Mouse (Mus musculus): Measurements from ENCODE around the gene Wdr74.
"Not testable (repeated sequence)": the region's sequence is repeated elsewhere in the genome, so short reads cannot be mapped to it uniquely, and the experiment has no call there.

Wdr74 gene

DNA sequence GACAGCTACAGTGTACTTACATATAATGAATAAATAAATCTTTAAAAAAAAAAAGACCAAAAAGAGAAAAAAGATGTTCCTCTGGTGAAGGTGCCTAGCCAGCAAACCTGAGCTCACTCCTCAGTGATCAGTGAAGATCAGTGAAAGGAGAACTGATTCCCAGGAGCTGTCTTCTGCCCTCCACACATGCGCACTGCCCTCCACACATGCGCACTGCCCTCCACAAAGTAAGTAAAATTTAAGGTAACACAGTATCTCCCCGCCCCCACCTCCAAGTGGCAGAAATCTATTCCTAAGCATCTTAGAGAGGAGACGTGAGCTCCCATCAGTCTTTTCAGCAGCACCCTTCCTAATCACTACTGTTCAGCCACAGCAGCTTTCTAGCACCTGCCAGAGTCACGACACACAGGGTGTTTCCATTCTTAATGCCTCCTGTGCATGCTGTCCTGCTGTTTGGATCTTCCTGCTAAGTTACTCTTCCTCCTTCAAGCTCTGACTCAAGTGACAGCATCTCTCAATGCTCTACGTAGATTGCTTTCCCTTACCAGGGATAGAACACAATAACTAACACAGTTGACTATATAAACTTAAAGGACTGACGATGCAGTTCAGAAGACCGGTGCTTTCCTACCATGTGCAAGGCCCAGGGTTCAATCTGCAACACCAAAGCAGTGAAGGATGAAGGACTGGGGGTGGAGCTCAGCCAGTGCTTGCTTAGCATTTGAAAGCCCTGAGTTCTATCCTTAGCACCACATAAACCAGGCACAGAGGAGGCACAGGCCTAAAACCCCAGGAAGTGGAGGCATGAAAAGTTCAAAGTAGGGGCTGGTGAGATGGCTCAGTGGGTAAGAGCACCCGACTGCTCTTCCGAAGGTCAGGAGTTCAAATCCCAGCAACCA is 19.5 kb upstream of the Wdr74 start:
- DNase-seq (ENCODE audit: low spot score): no peak

DNA sequence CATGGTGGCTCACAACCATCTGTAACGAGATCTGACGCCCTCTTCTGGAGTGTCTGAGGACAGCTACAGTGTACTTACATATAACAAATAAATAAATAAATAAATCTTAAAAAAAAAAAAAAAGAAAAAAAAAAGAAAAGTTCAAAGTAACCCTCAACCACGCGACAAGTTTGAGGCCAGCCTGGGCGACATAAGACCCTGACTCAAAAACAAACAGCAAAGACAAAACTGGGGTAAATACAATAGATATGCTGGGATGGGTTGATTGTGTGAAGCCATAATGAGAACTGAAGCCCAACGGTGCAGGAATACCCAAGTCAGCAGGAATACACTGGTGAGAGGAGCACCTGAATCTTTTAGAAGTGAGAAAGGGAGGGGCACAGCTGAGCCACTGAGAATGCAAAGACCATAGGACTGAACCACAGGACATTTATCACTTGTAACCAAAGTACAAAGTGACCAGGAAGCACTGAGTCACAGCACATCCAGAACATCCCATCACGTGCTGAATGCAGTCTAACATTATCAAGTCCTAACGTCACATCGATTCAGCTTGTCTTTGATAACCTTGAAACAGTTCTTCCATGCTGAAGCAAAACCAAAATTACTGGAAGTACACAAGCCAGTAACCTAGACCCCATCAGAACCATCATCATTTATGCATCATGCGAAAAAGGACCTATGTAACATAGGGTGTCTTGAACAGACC is 18.7 kb upstream of the Wdr74 start:
- DNase-seq (ENCODE audit: low spot score): no peak

DNA sequence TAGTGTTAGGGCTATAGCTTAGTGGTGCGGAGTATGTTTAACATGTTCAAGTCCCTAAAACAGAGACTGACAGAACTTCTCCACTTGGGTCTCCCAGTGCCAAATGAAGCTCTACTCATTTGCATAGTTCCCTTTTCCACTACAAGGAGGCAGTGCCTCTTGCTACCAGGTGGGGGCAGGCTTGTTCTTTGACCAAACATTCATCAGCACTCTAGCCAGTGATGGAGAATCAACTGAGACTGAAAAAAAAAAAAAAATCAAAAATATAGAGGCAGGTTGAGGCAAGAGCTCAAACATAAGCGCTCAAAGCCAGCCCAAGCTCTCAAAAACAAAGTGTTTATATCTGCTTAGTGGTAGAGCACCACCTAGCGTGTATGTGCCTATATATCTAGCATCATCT is 17.3 kb upstream of the Wdr74 start:
- DNase-seq (ENCODE audit: low spot score): no peak

DNA sequence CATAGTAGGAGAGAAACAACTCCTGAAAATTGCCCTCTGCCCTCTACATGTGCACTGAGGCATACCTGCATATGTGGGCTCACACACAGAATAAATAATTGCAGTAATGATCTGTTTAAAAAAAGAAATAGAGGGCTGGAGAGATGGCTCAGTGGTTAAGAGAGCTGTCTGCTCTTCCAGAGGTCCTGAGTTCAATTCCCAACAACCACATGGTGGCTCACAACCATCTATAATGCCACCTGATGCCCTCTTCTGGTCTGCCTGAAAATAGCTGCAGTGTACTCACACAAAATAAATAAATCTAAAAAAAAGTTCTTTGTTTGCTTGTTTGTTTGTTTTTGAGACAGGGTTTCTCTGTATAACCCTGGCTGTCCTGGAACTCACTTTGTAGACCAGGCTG is 16.6 kb upstream of the Wdr74 start:
- DNase-seq (ENCODE audit: low spot score): not testable (repeated sequence)

DNA sequence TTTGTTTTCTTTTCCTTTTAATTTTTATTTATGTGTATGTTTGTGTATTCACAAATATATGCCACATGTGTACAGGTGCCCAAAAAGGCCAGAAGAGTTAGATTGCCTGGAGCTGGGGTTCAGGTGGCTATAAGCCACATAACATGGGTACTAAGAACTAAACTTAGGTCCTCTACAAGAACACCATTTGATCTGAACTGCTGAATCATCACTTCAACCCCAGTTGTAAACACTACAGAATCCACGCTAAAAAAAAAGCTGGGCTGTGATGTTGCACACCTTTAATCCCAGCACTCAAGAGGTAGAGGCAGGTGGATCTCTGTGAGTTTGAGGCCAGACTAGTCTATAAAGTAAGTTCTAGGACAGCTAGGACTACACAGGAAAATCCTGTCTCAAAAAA is 14.2 kb upstream of the Wdr74 start:
- DNase-seq (ENCODE audit: low spot score): no peak

DNA sequence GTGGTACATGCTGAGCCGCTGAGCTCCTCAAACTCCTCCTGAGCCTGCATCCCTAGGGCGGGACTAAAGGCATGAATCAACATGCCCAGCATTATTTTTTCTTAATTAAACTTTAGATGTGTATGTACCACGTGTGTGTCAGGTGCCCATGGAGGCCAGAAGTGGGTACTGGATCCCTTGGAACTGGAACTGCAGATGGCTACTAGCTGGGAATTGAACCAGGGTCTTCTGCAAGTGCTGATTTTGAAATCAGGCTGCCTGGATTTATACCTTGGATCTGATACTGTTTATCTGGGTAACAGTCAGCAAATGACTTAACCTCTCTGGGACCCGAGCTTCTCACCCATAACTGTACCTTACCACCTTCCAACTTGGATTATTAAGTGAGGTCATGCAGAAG is 13.6 kb upstream of the Wdr74 start:
- DNase-seq (ENCODE audit: low spot score): no peak

DNA sequence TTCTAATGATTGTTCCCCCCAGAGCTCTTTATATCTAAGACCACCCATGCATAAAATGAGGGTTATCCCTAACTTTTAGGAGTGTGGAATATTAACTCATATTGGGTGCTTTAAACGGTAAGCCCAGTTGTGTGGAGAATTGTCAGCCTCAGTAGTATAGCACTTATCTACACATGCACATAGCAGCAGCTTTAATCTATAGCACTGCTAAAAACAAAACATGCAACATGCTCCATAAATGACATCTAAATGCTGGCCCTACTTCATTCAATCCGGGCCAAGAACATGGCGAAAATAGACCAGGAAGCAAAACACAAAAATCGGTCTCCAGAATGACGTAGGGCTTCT is 13.1 kb upstream of the Wdr74 start:
- DNase-seq (ENCODE audit: low spot score): no peak

DNA sequence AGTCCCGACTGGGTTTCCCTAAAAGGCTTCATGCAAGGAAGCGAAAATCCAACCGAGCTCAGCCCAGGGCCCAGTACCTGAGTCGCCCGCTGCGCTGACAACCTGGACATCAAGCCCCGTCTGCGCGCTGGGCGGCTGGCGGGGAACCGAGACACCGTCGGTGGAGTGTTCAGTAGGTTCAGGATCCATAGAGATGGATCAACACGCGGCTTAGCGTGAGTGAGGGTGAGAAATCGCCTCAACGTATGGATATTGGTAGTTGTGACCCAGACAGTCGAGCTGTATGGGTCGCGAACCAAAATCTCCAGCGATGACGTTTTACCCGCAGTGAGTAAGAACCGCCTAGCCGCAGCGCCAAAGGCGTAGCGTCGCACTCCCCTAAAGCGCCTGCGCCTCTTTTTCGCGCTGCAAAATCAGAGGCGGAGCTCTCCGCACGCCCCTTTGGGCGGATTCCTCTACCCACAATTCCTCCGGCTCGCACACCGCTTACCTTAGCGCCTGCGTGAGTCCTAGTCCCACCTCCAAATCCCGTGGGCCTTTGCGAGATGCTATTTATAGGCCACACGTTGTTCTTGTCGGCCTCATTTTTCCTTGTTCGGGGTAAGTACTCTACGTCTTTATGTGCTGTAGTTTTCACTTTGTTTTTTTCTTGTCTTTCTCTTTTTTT is 12.6 kb upstream of the Wdr74 start, which contains the start of gene Slc3a2:
Gene Slc3a2, minus strand, starts transcription at position 463 of the 667 bp plus-strand sequence.
- peak; percentile 74 for DNase-seq (ENCODE audit: low spot score)

DNA sequence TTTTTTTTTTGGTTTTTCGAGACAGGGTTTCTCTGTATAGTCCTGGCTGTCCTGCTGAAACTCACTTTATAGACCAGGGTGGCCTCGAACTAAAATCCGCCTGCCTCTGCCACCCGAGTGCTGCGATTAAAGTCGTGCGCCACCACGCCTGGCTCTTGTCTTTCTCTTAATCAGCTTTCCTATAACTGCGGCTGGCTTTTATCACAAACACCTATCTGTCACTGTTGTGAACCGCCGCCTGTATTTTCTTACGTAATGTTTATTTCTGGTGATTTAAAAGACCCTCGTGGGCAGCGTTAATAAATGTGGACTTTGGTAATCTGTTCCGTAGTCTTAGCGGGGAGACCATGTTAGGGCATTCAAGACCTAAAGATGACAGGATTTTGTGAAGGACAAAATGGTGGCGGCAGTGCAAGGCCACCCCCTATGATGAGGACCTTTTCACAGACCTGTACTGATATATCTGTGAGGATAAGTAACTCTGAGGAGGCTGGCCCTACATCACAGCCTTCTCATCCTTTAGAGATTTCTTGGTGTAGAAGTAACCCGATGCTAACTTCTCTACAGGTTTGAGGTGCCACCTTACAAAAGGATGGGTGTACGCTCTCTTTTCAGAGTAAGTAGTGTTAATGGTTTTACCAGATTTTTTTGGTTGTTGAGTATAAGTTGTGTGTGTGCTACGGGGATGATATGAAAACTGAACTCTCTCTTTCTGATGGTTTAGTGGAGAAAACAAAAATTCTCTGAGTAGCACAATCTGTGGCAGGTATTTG is 11.9 kb upstream of the Wdr74 start:
- no peak for DNase-seq (ENCODE audit: low spot score)

DNA sequence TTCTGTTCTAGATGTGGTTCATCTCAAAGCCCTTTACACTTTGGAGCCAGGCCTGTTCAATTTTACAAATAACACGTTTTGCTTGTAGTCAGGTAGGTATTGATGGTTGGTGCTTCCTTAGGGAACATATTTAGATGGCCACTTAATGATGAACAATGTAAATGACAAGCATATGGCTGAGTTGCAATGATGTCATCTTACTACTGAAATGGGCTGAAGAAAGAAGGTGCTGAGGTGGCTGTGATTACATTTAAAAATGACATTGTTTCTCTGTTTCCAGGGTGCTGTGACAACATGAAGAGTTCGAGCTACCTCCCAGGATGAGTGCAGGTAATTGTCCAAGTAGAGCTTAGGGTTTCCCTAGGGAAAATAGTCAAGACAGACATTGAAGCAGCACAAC is 11.2 kb upstream of the Wdr74 start:
- no peak for DNase-seq (ENCODE audit: low spot score)

DNA sequence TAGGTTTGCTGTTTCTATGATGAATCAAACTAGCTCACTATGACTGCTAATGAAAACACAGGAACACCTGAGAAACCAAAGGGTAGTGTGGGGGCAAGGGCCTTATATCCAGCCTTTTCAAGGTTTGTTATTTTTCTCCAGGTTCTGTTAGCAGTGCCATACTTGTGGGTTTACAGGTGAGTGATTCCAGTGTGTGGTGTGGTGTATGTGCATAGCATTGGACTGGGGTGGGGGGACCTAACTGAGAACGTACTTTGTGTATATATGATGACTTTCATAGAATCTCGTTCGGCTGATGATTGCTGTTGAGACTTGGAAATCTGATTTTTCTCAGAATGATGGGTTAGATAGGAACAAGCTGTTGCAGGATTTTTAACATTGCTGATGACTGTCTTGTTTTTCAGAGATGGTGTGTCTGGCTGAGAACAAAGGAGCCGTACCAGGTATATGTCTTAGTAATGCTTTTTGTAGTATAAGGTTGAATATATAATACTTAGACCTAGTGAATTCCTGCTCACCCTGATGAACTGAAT is 10.5 kb upstream of the Wdr74 start:
- no peak for DNase-seq (ENCODE audit: low spot score)

DNA sequence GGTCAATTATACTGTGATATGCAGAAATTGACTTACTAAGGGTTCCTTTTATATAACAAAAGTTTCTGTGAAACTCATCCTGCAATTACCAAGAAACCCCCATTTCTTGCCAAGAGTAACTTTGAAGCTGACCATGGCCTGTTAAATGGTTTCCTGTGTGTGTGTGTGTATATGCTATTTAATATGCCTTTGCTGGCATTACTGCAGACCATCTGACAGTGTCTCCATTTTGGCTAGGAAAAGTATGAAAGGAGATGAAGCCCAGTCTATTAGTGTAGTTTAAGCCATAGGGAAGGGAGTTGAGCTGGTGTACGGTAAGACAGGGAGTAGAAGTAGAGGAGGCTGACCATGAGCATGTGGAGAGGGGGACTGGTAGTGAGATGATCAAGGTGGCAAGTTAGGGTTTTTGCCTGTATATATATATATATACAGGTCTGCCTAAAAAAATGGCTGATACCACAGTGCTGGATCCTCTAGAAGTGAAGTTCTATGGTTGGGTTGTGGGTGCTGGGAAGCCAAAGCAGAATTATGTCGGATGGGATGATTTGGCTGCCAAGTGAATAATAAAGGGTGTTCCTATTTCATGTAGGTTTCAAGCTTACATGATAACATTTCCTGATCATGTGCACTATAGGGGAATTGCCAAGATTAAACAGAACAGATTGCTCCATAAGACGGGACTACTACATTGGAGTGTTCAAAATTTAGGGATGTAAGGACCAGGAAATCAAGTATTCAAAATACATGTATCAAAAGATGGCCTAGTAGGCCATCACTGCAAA is 8.8 kb upstream of the Wdr74 start:
- DNase-seq (ENCODE audit: low spot score): no peak

DNA sequence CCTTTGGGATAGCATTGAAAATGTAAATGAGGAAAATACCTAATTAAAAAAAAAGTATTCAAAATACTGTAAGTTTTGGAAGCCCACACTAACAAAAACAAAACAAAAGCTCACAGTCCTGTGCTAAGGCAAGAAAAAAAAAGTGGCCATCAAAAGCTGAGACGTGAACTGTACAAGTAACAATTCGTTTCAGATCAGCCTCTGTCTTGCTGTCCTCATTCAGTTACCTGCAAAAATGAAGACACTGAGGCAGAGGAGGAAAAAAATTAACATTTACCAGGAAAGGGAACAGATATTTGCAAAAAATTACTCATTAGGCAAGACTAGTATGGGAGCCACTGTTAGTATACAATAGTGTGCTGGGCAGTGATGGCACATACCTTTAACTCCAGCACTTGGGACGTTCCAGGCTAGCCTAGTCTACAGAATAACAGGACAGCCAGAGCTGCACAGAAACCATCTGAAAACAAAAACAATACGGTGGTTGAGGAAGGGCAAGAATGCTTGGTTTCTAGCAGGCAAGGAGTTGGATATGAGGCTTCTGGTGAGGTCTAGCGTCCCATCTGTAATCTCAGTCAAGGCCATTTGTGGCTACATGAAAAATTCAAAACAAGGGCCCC is 8.0 kb upstream of the Wdr74 start:
- no peak for DNase-seq (ENCODE audit: low spot score)

DNA sequence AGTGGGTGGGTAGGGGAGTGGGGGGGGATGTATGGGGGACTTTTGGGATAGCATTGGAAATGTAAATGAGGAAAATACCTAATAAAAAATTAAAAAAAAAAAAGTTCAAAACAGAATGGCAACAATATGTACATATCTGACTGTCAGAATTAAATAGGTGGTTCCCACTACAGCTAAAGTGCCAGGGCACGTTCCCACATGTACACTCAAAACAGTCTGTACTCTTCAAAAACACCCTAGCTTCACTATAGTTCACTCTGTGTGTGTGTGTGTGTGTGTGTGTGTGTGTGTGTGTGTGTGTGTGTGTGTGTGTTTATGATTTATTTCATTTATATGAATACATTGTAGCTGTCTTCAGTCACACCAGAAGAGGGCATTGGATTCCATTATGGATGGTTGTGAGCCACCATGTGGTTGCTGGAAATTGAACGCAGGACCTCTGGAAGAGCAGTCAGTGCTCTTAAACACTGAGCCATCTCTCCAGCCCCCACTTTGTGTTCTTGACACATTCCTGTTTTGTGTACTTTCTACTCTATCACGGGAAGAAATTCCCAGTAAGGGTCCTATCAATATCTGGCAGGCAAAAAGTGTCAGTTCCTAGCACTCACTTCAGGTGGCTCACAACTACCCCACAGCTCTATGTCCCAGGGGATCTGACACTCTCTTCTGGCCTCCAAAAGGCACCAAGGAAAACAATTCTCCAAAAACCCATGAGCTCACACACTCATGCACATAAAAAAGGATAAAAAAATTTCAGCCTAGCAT is 7.1 kb upstream of the Wdr74 start:
- DNase-seq (ENCODE audit: low spot score): not testable (repeated sequence)

DNA sequence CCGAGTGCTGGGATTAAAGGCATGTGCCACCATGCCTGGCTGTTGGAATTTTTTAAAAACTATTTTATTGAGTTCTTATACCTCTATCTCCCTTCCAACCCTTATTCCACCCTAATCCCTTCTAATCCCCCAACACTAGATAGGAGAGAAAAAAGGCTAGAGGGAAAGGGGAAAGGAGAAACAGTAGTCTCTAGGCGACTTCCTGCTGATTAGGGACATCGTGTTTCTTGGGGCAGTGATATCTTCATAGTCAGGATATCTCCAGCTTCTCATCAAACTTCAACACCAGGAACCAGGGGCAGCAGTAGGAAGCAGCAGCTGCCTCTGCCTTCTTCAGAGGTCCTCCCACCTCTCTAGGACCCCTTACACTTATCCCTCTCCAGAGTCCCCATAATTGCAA is 1.3 kb upstream of the Wdr74 start:
- no peak for DNase-seq (ENCODE audit: low spot score)

DNA sequence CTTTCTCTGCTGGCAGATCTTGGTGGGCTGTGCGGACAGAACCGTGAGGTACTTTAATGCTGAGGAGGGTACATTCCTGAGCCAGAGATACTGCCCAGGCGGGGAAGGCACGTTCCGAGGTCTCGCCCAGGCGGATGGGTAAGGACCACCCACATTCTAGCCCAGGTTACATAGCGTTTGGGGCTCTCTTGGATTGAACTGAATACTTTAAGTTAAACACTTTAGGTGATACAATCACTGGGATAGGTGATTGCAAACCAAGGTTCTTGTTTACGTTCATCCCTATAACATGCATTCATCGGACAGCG is 487 bp downstream of the Wdr74 start:
- DNase-seq (ENCODE audit: low spot score): no peak

DNA sequence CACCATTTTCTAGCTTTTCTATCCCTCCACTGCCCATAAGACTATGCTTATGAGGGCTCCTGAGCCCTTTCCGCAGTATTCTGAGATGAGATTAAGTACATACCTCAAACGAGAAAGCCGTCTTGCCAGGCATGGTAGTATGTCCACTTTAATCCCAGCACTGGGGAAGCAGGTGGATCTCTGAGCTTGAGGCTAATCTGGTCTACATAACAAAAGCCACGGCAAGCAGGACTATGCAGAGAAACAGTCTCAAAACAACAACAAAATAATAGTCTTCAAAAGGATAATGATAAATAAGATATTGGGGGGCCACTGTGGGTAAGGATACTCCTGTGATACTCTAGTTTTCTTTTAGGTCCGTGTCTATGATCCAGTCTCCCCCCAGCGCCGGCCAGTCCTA is 3.3 kb downstream of the Wdr74 start:
- DNase-seq (ENCODE audit: low spot score): no peak

DNA sequence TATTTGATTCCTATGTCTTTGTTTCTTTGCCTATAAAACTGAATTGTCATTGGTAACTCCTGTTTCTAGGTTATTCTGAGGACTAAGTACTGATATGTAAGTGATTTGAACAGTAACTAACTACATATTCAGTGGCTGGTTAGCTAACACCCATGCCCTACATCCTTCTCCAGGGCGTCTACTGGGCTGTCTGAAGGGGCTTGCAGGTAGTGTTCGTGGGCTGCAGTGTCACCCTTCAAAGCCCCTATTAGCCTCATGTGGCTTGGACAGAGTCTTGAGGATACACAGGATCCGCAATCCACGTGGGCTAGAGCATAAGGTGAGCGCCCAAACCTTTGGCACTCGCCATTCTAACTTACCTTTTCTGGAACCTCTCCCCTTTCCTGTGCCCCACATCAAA is 4.0 kb downstream of the Wdr74 start:
- no peak for DNase-seq (ENCODE audit: low spot score)

DNA sequence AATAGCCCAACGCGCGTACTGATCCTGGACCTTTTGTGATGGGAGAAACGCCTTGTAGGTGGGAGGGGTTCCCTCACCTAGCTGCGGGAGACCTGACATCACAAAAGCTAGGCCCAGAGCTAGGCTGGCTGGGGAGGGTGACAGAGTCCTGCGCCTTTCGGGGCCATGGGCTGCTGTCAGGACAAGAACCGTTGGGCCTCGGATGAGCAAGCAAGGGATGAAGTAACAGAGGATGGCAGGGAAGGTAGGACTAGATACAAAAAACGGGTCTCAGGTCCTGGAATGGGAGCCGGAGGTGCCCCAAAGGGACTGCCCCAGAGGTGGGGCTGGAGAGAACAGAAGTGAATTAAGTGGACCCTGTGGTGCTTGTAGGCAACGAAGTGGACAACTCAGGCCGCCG is 5.0 kb downstream of the Wdr74 start, which contains the start of gene 1700092M07Rik:
Gene 1700092M07Rik, plus strand, starts transcription at position 116 of the 400 bp plus-strand sequence.
- DNase-seq (ENCODE audit: low spot score): no peak

Measured in ovary, postnatal 10 days (tissue).